Mouse (Mus musculus): ENCODE results near the gene Itgb4. TPM values are rescaled to one million over a fixed set of nuclear protein-coding genes. Genes with fewer than 3 reads are reported as not detected.

Gene Itgb4
- polyA plus RNA-seq, 1 experiment from 2014 or later, result 2.7 TPM

Other genes starting within 250 kb of the Itgb4 start
- gene Tmem94, start 209.3 kb upstream of the Itgb4 start, polyA plus RNA-seq (2015; fragmentation: Nextera tagmentation; extraction: Ambion mirVana), result 25.4 and 25.8 TPM in 2 replicates
- 13.8 and 15.2 TPM in 2 replicates for gene Caskin2, start 161.1 kb upstream of the Itgb4 start, polyA plus RNA-seq (2015; fragmentation: Nextera tagmentation; extraction: Ambion mirVana)
- gene Tsen54, start 160.0 kb upstream of the Itgb4 start, polyA plus RNA-seq (2015; fragmentation: Nextera tagmentation; extraction: Ambion mirVana), result 22.7 and 23.4 TPM in 2 replicates
- gene Llgl2, start 150.7 kb upstream of the Itgb4 start, polyA plus RNA-seq (2015; fragmentation: Nextera tagmentation; extraction: Ambion mirVana), result 1.4 and 1.8 TPM in 2 replicates
- 0.10 TPM in 1 of 2 replicates, not detected in the other for gene Myo15b, start 116.3 kb upstream of the Itgb4 start, polyA plus RNA-seq (2015; fragmentation: Nextera tagmentation; extraction: Ambion mirVana)
- 0.85 and 1.7 TPM in 2 replicates for gene Smim5, start 74.7 kb upstream of the Itgb4 start, polyA plus RNA-seq (2015; fragmentation: Nextera tagmentation; extraction: Ambion mirVana)
- 0.94 and 1.2 TPM in 2 replicates for gene Smim6, start 62.7 kb upstream of the Itgb4 start, polyA plus RNA-seq (2015; fragmentation: Nextera tagmentation; extraction: Ambion mirVana)
- 57.7 and 59.4 TPM in 2 replicates for gene Sap30bp, start 41.4 kb upstream of the Itgb4 start, polyA plus RNA-seq (2015; fragmentation: Nextera tagmentation; extraction: Ambion mirVana)
- 22.5 and 23.5 TPM in 2 replicates for gene Recql5, start 41.2 kb upstream of the Itgb4 start, polyA plus RNA-seq (2015; fragmentation: Nextera tagmentation; extraction: Ambion mirVana)
- 73.9 and 74.4 TPM in 2 replicates for gene Galk1, start 38.0 kb downstream of the Itgb4 start, polyA plus RNA-seq (2015; fragmentation: Nextera tagmentation; extraction: Ambion mirVana)
- 2,165 and 2,421 TPM in 2 replicates for gene H3f3b, start 53.3 kb downstream of the Itgb4 start, polyA plus RNA-seq (2015; fragmentation: Nextera tagmentation; extraction: Ambion mirVana)
- gene Unk, start 55.6 kb downstream of the Itgb4 start, polyA plus RNA-seq (2015; fragmentation: Nextera tagmentation; extraction: Ambion mirVana), result 32.4 and 33.1 TPM in 2 replicates
- gene Unc13d, start 103.3 kb downstream of the Itgb4 start, polyA plus RNA-seq (2015; fragmentation: Nextera tagmentation; extraction: Ambion mirVana), result 0.70 and 1.3 TPM in 2 replicates
- 136 and 153 TPM in 2 replicates for gene Wbp2, start 112.3 kb downstream of the Itgb4 start, polyA plus RNA-seq (2015; fragmentation: Nextera tagmentation; extraction: Ambion mirVana)
- gene Trim47, start 152.5 kb downstream of the Itgb4 start, polyA plus RNA-seq (2015; fragmentation: Nextera tagmentation; extraction: Ambion mirVana), result 4.3 and 5.5 TPM in 2 replicates
- 2.7 and 3.7 TPM in 2 replicates for gene Trim65, start 156.4 kb downstream of the Itgb4 start, polyA plus RNA-seq (2015; fragmentation: Nextera tagmentation; extraction: Ambion mirVana)
- 69.1 and 78.3 TPM in 2 replicates for gene Mrpl38, start 164.2 kb downstream of the Itgb4 start, polyA plus RNA-seq (2015; fragmentation: Nextera tagmentation; extraction: Ambion mirVana)
- gene Fbf1, start 193.5 kb downstream of the Itgb4 start, polyA plus RNA-seq (2015; fragmentation: Nextera tagmentation; extraction: Ambion mirVana), result 52.5 and 58.5 TPM in 2 replicates
- gene Ten1, start 224.1 kb downstream of the Itgb4 start, polyA plus RNA-seq (2015; fragmentation: Nextera tagmentation; extraction: Ambion mirVana), result 75.2 and 83.0 TPM in 2 replicates
- gene Acox1, start 224.3 kb downstream of the Itgb4 start, polyA plus RNA-seq (2015; fragmentation: Nextera tagmentation; extraction: Ambion mirVana), result 53.5 and 55.9 TPM in 2 replicates

Measured in neural tube, embryonic 13.5 days (tissue).